Mouse (Mus musculus): ENCODE results near the gene Tubd1. TPM values are rescaled to one million over a fixed set of nuclear protein-coding genes. Genes with fewer than 3 reads are reported as not detected.

Gene Tubd1
- polyA plus RNA-seq, 1 experiment from 2014 or later: 10.3 TPM

DNA sequence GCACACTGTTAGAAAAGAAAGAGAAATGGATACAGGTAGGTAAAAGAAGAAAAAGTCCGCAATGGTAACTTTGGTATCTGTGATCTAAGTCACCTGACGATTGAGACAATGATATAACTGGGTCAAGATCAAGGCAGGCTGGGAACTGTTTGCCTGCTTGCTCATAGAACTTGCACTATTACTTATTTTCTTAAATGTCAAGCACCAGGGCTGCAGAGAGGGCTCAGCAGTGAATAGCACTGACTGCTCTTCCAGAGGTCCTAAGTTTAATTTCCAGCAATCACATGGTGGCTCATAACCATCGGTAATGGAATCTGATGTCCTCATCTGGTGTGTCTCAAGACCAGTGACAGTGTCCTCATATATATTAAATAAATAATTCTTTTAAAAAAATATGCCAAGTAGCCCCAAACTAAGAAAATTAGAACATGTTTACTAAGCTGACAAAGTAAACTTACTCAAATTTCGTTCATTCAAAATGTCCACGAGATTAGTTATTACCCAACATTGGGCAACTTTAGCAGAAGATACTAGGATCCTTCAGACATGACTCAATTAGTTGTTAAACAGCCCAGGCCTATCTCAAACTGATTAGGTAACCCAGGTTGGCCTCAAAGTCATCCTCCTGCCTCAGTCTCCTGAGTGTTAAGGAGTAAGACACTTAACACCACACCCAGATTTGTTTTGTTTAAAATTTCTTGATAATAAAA lies 10.4 kb upstream of the Tubd1 start:
- Histone ChIP-seq H3K36me3 (peaks cover 40% of the 10 kb centered on the region), H3K27me3 (no peaks in the 10 kb centered on the region), H3K4me2 (no peak overlapping the region), H3K4me1 (no peaks in the 10 kb centered on the region), H3K4me3 (replicated peaks) (no peak overlapping the region), H3K9me3 (replicated peaks) (no peaks in the 10 kb centered on the region), H3K9ac (no peak overlapping the region), H3K27ac (no peak overlapping the region)
- 92% methylated on average over 5 of the region's 5 CpGs for WGBS
- no peak for ATAC-seq (replicated peaks; ENCODE audit: low FRiP score)

DNA sequence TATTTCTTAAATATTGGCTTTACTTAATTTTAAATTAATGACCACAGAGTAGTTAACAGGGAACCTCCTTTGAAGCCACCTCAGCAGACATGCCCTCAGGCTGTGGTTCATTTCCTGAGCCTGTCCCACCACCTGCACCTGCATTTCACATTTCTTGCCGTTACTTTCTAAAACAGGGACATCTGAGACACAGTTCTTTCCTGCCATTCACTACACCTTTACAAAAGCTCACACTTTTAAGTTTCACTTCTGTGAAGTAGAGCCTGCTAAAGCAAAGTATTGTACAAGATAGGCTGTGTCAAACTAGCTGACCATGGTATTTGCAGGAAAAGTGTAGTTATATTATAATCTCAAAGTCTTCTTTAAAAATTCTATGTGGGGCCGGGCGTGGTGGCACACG lies 6.0 kb upstream of the Tubd1 start:
- Histone ChIP-seq H3K36me3 (peaks cover 9% of the 10 kb centered on the region), H3K27ac (no peak overlapping the region)

DNA sequence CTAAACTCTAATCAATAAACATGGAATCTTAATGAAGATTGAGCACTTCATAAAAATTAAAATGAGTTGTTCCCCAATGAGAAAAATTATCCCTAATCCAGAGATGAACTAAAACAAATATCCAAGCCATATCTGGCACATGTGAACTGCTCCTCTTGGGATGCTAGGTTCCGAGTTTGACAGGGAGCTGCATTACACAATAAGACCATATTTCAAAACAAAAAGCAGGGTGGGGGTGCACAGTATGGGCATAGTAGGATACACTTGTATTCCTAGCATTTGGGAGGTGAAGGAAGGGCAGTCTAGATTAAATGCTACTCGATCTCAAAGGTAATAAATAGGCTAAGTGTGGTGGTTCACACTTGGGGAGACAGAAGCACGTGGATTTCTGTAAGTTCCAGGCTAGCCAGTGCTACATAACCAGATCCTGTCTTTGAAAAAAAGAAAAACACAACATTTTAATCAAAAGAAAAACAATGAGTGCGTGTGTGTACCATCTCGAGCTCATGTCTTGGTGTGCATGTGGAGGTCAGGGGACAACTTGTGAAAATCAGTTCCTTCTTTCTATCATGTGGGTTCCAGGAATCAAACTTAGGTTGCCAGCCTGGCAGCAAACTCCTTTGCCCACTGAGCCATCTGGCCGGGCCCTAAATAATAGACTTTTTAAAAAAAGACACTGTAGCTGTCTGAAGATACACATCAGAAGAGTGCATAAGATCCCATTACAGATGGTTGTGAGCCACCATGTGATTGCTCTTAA lies 4.9 kb upstream of the Tubd1 start:
- no peak for ATAC-seq (replicated peaks; ENCODE audit: low FRiP score)
- 83% methylated on average over 6 of the region's 6 CpGs for WGBS

More for the DNA sequence above, 6.0 kb upstream of the Tubd1 start:
- Histone ChIP-seq H3K27me3 (no peaks in the 10 kb centered on the region), H3K9ac (no peak overlapping the region), H3K4me1 (peaks cover 11% of the 10 kb centered on the region; the same call in 1 of the 2 replicates), H3K9me3 (replicated peaks) (no peaks in the 10 kb centered on the region), H3K4me3 (replicated peaks) (no peak overlapping the region), H3K4me2 (no peak overlapping the region)
- ATAC-seq (replicated peaks; ENCODE audit: low FRiP score): no peak
- WGBS: 92% methylated on average over 4 of the region's 4 CpGs

DNA sequence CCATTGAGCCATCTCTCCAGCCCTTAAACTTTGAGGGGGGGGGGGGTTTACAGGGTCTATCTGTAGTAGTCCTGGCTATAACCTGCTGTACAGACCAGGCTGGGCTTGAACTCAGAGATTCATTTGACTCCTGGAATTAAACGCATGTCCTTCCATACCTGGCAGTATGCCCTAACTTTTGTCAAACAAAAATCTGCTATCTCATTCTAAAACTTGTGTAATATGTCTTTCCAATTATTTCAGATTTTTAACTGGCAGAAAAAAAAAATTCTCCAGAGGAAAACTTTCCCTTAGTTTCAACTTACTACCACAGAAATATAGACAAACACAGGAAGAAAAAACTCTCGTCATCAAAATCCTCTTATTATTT lies 4.3 kb upstream of the Tubd1 start:
- 0 out of 2 replicates have a peak, but pooled peaks cover 4% of the 10 kb centered on the region for H3K36me3 ChIP-seq
- no peak overlapping the region for H3K27ac ChIP-seq
- no peak overlapping the region for H3K4me3 ChIP-seq (replicated peaks)
- H3K9ac ChIP-seq: no peak overlapping the region
- 91% methylated on average over 2 of the region's 2 CpGs for WGBS
- H3K27me3 ChIP-seq: no peaks in the 10 kb centered on the region
- H3K4me2 ChIP-seq: no peak overlapping the region
- no peaks in the 10 kb centered on the region for H3K9me3 ChIP-seq (replicated peaks)
- peaks cover 13% of the 10 kb centered on the region for H3K4me1 ChIP-seq
- no peak for ATAC-seq (replicated peaks; ENCODE audit: low FRiP score)

More for the DNA sequence above, 4.9 kb upstream of the Tubd1 start:
- Histone ChIP-seq H3K36me3 (0 out of 2 replicates have a peak, but pooled peaks cover 4% of the 10 kb centered on the region), H3K9ac (no peak overlapping the region), H3K4me1 (peaks cover 11% of the 10 kb centered on the region; the same call in 1 of the 2 replicates), H3K27ac (no peak overlapping the region), H3K4me2 (no peak overlapping the region), H3K9me3 (replicated peaks) (no peaks in the 10 kb centered on the region), H3K27me3 (no peaks in the 10 kb centered on the region), H3K4me3 (replicated peaks) (no peak overlapping the region)

DNA sequence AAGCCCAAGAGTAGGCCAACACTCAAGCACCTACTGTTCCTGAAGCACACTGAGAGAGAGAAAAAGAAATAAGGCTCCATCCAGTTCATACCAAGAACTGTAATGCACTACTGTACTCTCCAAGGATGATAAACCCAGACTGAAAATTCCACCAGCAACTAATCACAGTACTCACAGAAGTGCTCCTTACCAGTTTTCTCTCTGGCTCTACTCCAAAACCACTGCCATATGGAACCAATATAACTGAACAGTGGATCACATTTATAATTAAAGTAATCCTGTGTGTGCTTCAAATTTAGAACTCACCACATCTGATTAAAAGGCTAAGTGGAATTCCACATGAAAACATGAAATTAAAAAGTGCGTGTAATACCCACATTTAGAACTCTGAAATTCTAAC lies 1.9 kb upstream of the Tubd1 start:
- H3K9me3 ChIP-seq (replicated peaks): no peaks in the 10 kb centered on the region
- H3K27ac ChIP-seq: no peak overlapping the region
- no peaks in the 10 kb centered on the region for H3K27me3 ChIP-seq
- WGBS: 91% methylated on average over 1 of the region's 1 CpGs
- peaks cover 16% of the 10 kb centered on the region for H3K4me1 ChIP-seq
- no peak for ATAC-seq (replicated peaks; ENCODE audit: low FRiP score)
- 0 out of 2 replicates have a peak, but pooled peaks cover 4% of the 10 kb centered on the region for H3K36me3 ChIP-seq
- H3K4me2 ChIP-seq: 0 out of 2 replicates have a peak overlapping the region, but pooled peaks have one; percentile 66
- H3K9ac ChIP-seq: no peak overlapping the region
- H3K4me3 ChIP-seq (replicated peaks): no peak overlapping the region

DNA sequence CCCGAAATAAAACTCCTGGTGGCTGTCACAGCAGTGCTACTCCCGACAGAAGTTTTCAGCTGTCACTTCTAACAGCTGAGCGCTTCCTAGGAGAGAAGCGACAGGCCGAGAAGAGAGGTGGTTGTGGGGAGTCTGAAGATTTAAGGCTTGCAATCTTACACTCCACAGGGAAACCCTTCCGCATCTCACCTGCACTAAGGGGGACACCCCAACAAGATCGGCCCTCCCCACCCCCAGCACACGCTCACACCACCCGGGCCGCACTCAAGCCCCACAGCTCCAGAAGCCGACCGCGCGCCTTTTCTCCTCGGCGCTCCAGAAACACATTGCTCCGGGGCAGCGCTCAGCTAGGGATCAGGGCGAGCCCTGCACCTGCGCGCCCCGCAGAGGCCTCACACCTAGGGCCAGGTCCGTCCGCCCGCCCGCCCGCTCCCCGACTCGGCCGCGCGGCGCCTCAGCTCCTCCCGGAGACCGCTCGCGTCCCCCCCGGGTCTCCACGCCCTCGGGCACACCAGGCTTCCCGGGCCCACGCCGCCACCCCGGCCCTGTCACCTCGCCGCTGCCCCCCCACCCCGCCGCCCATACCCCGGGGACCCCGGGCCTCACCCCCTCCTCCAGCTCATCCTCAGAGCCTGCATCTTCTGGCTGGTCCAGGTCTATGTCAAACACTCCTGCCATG lies 692 bp upstream of the Tubd1 start:
- Histone ChIP-seq H3K27me3 (no peaks in the 10 kb centered on the region), H3K27ac (peak overlapping the region; percentile 90), H3K9me3 (replicated peaks) (no peaks in the 10 kb centered on the region), H3K9ac (peak overlapping the region; percentile 96), H3K4me1 (peaks cover 16% of the 10 kb centered on the region), H3K4me3 (replicated peaks) (peak overlapping the region; percentile 92), H3K36me3 (peaks cover 5% of the 10 kb centered on the region; the same call in 1 of the 2 replicates), H3K4me2 (peak overlapping the region; percentile 66)
- 1% methylated on average over 48 of the region's 50 CpGs for WGBS
- peak; percentile 79 for ATAC-seq (replicated peaks; ENCODE audit: low FRiP score)

DNA sequence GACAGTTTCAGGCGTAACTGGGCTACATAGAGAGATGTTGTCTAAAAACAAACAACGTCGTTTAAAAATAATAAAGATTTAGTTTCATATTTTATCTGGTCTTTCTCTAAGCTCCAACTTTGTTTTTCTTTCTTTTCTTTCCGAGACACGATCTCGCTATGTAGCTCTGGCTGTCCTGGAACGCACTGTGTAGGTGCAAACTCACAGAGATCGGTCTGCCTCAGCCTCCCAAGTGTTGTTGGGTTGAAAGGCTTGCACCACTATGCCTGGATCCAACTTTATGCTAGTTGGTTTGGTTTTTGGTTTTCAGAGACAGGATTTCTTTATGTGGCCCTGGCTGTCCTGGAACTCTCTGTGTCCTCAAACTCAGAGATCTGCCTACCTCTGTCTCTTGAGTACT lies 765 bp downstream of the Tubd1 start:
- peaks cover 16% of the 10 kb centered on the region for H3K4me1 ChIP-seq
- H3K36me3 ChIP-seq: peaks cover 13% of the 10 kb centered on the region
- peak overlapping the region; percentile 92 for H3K4me3 ChIP-seq (replicated peaks)
- H3K9me3 ChIP-seq (replicated peaks): no peaks in the 10 kb centered on the region
- peak overlapping the region; percentile 51 for H3K9ac ChIP-seq
- no peak for ATAC-seq (replicated peaks; ENCODE audit: low FRiP score)
- WGBS: 78% methylated on average over 8 of the region's 8 CpGs
- H3K4me2 ChIP-seq: peak overlapping the region; percentile 66
- peak overlapping the region; percentile 80 for H3K27ac ChIP-seq
- no peaks in the 10 kb centered on the region for H3K27me3 ChIP-seq

DNA sequence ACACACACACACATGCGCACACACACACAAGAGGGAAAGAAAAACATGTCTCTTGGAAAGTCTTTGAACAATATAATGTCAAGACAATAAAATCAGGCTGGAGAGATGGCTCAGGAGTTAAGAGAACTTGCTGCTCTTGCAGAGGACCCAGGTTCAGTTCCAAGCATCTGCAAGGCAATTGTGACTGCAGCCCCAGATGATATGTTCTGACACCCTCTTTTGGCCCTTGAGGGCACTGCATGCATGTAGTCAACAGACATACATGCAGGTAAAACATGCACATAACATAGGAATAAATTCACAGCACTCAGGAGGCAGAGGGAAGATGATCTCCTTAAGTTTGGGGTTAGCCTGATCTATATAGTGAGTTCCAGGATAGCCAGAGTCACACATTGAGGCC lies 2.6 kb downstream of the Tubd1 start:
- H3K27ac ChIP-seq: no peak overlapping the region
- no peak for ATAC-seq (replicated peaks; ENCODE audit: low FRiP score)
- H3K27me3 ChIP-seq: no peaks in the 10 kb centered on the region
- H3K4me3 ChIP-seq (replicated peaks): no peak overlapping the region
- peaks cover 15% of the 10 kb centered on the region for H3K4me1 ChIP-seq
- WGBS: 90% methylated on average over 1 of the region's 1 CpGs
- H3K9me3 ChIP-seq (replicated peaks): no peaks in the 10 kb centered on the region
- peaks cover 15% of the 10 kb centered on the region for H3K36me3 ChIP-seq
- no peak overlapping the region for H3K9ac ChIP-seq
- no peak overlapping the region for H3K4me2 ChIP-seq

DNA sequence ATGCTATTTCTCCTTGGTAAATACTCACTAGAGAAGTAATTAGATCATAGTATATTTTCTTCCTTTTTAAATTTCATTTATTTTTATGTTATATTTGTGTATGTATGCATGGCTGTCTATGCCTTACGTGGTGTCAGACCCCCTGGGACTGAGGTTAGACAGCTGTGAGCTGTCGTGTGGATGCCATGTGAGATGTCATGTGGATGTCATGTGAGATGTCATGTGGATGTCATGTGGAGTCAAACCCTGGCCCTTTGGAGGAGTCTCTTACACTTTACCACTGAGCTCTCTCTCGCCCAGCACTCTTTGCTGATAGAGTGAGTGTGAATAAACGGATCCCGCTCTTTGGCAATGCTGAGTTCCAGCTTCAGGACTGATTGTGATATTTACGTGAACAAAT lies 8.7 kb downstream of the Tubd1 start:
- Histone ChIP-seq H3K4me3 (replicated peaks) (no peak overlapping the region), H3K9me3 (replicated peaks) (no peaks in the 10 kb centered on the region), H3K4me1 (no peaks in the 10 kb centered on the region), H3K27me3 (no peaks in the 10 kb centered on the region), H3K27ac (no peak overlapping the region), H3K4me2 (no peak overlapping the region), H3K9ac (no peak overlapping the region), H3K36me3 (peaks cover 37% of the 10 kb centered on the region)
- ATAC-seq (replicated peaks; ENCODE audit: low FRiP score): no peak
- WGBS: 92% methylated on average over 6 of the region's 6 CpGs

DNA sequence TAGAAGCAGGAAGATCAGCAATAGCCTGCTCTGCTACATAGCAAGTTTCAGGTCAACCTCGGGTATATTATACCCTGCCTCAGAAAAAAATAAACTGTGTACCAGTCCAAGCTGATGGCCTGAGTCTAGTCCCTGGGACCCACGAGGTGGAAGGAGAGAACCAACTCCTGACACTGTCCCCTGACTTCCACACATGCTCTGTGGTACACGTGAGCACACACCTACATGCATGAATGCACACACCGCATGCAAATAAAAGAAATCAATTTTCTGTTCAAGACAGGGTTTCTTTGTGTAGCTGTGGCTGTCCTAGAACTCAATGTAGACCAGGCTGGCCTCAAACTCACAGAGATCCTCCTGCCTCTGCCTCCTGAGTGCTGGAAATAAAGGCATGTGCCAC lies 13.5 kb downstream of the Tubd1 start:
- Histone ChIP-seq H3K4me1 (no peaks in the 10 kb centered on the region), H3K9ac (no peak overlapping the region), H3K4me3 (replicated peaks) (no peak overlapping the region), H3K27ac (no peak overlapping the region), H3K36me3 (peaks cover 40% of the 10 kb centered on the region; the same call in 1 of the 2 replicates), H3K27me3 (no peaks in the 10 kb centered on the region), H3K9me3 (replicated peaks) (no peaks in the 10 kb centered on the region), H3K4me2 (no peak overlapping the region)
- 82% methylated on average over 4 of the region's 4 CpGs for WGBS
- ATAC-seq (replicated peaks; ENCODE audit: low FRiP score): no peak

DNA sequence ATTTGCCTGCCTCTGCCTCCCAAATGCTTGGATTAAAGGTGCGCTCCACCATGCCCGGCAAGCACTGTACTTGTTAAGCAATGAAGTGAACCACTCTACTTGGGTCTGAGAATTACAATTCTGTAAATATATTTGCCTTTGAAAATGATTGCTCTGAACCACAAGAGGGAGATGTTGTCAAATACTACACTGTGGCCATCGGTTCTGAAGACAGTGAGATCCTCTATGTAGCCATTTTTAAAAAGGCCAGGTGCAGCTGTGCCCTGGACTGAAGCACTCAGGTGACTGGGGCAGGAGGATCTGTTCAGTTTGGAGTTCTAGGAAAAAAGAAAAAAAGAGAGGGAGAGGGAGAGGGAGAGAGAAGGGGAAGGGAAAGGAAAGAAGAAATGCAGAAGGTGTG lies 23.6 kb downstream of the Tubd1 start:
- peaks cover 21% of the 10 kb centered on the region for H3K4me1 ChIP-seq
- H3K36me3 ChIP-seq: peaks cover 5% of the 10 kb centered on the region; the same call in 1 of the 2 replicates
- H3K27me3 ChIP-seq: no peaks in the 10 kb centered on the region
- no peak overlapping the region for H3K4me3 ChIP-seq (replicated peaks)
- H3K9me3 ChIP-seq (replicated peaks): no peaks in the 10 kb centered on the region
- H3K27ac ChIP-seq: no peak overlapping the region
- ATAC-seq (replicated peaks; ENCODE audit: low FRiP score): no peak
- H3K9ac ChIP-seq: no peak overlapping the region
- 71% methylated on average over 3 of the region's 3 CpGs for WGBS
- no peak overlapping the region for H3K4me2 ChIP-seq

DNA sequence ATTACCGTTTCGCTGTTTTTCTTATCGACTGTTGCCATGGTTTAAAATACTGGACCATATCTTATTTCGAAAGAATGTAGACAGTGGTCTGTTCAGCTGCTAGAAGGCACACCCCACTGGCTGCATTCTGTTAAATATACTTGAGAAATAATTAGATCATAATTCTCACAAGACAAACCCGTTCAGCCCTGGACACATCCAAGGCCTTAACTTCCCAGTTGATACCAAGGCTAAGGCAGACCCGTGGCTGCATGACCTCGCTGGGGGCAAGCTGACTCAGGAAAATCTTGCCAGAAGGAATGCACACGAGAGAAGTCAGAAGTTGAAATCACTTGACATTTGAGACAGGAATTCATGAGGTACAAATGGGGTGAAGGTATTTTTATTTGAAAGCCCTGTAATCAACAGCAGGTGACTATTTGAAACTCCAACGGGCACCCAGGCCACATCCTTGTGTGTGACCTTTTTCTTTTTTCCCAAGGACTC lies 25.5 kb downstream of the Tubd1 start:
- no peak overlapping the region for H3K9ac ChIP-seq
- peak overlapping the region; percentile 69 for H3K27ac ChIP-seq
- H3K27me3 ChIP-seq: no peaks in the 10 kb centered on the region
- H3K36me3 ChIP-seq: peaks cover 5% of the 10 kb centered on the region; the same call in 1 of the 2 replicates
- H3K4me1 ChIP-seq: peaks cover 21% of the 10 kb centered on the region
- no peaks in the 10 kb centered on the region for H3K9me3 ChIP-seq (replicated peaks)
- H3K4me3 ChIP-seq (replicated peaks): no peak overlapping the region
- WGBS: 37% methylated on average over 9 of the region's 9 CpGs
- no peak for ATAC-seq (replicated peaks; ENCODE audit: low FRiP score)
- no peak overlapping the region for H3K4me2 ChIP-seq
